Mouse (Mus musculus): Measurements from ENCODE around the gene Shisa7. TPM values are rescaled to one million over a fixed set of nuclear protein-coding genes. Genes with fewer than 3 reads are reported as not detected.

Gene Shisa7
- total and polyA plus RNA-seq, 3 experiments: 0.07 TPM; not detected in 2

DNA sequence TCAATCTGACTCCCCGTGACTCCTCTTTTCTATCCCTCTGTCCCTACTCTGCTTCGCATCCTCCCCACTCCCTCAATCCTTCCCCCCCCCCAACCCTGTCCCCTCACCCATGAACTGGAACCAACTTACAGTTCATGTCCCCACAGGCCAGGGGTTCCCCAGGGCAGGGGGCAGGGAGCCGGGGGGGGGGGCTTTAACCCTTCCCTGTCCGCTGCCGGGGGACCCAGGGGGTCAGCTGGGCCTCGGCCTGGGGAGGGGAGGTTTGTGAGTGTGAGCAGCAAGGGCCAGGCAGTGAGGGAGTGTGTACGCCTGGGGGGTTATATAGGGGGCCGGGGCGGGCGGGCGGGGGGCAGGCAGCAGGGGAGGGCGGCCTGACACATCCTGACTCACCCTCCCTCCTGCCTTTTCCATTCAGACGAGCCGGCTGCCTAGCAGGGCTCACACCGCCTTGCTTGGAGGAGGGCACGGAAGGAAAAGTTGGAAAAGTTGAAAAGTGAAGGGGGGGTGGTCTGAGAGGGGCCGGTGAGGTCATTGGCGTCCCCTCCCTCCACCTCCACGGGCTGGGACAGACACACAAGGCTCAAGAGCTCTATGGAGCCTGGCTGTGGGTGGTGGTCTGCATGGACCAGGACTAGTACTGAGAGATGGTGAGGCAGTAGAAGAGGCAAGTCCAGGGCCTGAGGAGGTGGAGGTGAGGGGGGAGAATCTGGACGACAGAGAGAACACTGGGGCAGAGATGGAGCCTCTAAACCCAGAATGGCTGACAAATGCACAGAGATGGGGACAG, 66.5 kb downstream of the Shisa7 start:
- Histone ChIP-seq H3K4me1 (ENCODE audit: control insufficient read depth in 1 of 2, insufficient read depth in 2 of 2, low read length in 2 of 2) (peaks cover 0 to 12% of the 10 kb centered on the region in 2 experiments; a peak in 1 of 4 replicates), H3K27me3 (ENCODE audit: control insufficient read depth in 1 of 2, insufficient read depth in 2 of 2, low read length in 2 of 2) (peaks cover 5 to 14% of the 10 kb centered on the region in 2 experiments; a peak in 3 of 4 replicates), H3K4me3 (ENCODE audit: control insufficient read depth in 1 of 2, insufficient read depth in 1 of 2, low read depth in 2 of 2, low read length in 2 of 2) (no peak overlapping the region), H3K27ac (ENCODE audit: control insufficient read depth, low read depth, low read length) (no peak overlapping the region), H3K36me3 (ENCODE audit: control insufficient read depth in 1 of 2, insufficient read depth in 2 of 2, low read length in 2 of 2) (no peaks in the 10 kb centered on the region), H3K9ac (ENCODE audit: control insufficient read depth, low read depth, low read length, poor library complexity, severe bottlenecking) (no peak overlapping the region), H3K9me3 (replicated peaks; ENCODE audit: insufficient read depth, low read length) (no peaks in the 10 kb centered on the region), H3K79me2 (ENCODE audit: control insufficient read depth, insufficient read depth, low read length, poor library complexity) (no peaks in the 10 kb centered on the region)
- TF ChIP-seq CTCF (IDR thresholded peaks at IDR 0.05 in 2 of 3, conservative IDR thresholded peaks at IDR 0.05 in 1 of 3; ENCODE audit: control insufficient read depth in 1 of 3, insufficient read depth in 1 of 3, low read depth in 2 of 3, low read length in 3 of 3, poor library complexity in 1 of 3, severe bottlenecking in 1 of 3) (no peak), MAZ (IDR thresholded peaks at IDR 0.05; ENCODE audit: low read depth, low read length) (no peak), POLR2AphosphoS5 (IDR thresholded peaks at IDR 0.05; ENCODE audit: borderline replicate concordance, low read depth, low read length) (no peak), CHD2 (IDR thresholded peaks at IDR 0.05; ENCODE audit: low read length) (no peak), MAFK (IDR thresholded peaks at IDR 0.05; ENCODE audit: borderline replicate concordance, low read depth, low read length) (no peak), MAX (IDR thresholded peaks at IDR 0.05; ENCODE audit: low read length) (no peak), SIN3A (IDR thresholded peaks at IDR 0.05; ENCODE audit: low read length) (no peak), CHD1 (IDR thresholded peaks at IDR 0.05; ENCODE audit: low read depth, low read length) (no peak), NRF1 (IDR thresholded peaks at IDR 0.05; ENCODE audit: insufficient read depth, low read depth, low read length, poor library complexity, severe bottlenecking) (no peak), ZMIZ1 (IDR thresholded peaks at IDR 0.05; ENCODE audit: low read depth, low read length) (no peak), POLR2AphosphoS2 (IDR thresholded peaks at IDR 0.05; ENCODE audit: low read length) (no peak)
- no peak for DNase-seq (ENCODE audit: low read depth, low spot score)

DNA sequence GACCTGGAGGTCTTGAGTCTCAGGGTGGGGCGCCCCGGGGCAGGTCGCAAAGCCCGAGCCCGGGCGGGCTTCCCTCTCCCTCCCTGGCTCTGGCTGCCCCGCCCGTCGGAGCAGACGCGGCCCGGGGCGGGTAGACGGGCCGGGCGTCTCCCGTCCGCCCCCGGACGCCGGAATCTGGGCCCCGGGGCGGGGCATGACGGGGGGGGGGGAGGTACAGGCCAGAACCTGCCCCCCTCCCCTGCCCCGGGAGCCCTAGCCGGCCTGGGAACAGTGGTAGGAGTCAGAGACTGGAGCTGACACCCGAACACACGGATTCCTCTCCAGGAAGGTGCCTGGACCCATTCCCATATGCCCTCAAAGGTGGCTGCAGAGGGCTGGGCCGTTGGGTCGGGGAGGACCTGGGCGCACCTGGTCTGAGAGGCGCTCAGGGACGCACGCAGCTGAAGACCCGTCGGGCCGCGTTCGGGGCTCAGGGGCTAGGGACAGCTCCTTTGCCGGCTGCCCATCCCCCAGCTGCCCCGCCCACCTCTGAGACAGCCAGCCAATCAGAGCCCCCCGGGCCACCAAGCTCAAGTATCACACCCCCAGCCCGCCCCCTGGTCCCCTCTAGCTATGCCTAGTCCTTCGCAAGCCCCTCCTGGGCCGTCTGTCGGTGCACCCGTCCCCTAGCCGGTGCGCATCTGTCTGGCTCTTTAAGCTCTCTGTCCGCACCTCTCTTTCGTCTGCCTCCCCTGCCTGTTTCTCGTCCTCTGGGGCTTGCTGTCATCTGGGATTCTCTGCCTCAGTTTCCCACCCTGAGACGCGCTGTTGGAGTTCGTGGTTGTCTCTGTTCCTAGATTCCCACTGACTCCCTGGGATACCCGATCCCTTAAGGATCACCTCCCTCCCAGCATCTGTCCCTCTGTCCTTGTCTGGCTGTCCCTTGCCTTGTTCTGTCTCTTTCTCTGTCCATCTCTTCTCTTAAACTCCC, 67.3 kb downstream of the Shisa7 start:
- H3K27me3 ChIP-seq (ENCODE audit: control insufficient read depth in 1 of 2, insufficient read depth in 2 of 2, low read length in 2 of 2): peaks cover 5 to 14% of the 10 kb centered on the region in 2 experiments; a peak in 3 of 4 replicates
- no peaks in the 10 kb centered on the region for H3K9me3 ChIP-seq (replicated peaks; ENCODE audit: insufficient read depth, low read length)
- TF ChIP-seq USF2 (IDR thresholded peaks at IDR 0.05; ENCODE audit: borderline replicate concordance in 1 of 2, insufficient read depth in 1 of 2, low read depth in 1 of 2, low read length in 2 of 2) (no peak), MAFK (IDR thresholded peaks at IDR 0.05; ENCODE audit: borderline replicate concordance, low read depth, low read length) (no peak), JUND (IDR thresholded peaks at IDR 0.05; ENCODE audit: low read depth, low read length) (no peak), TAL1 (IDR thresholded peaks at IDR 0.05; ENCODE audit: low read length) (no peak), GATA1 (IDR thresholded peaks at IDR 0.05; ENCODE audit: low read depth, low read length) (no peak), E2F4 (IDR thresholded peaks at IDR 0.05; ENCODE audit: borderline replicate concordance, low read depth, low read length) (no peak), USF1 (IDR thresholded peaks at IDR 0.05; ENCODE audit: low read depth, low read length) (no peak), TCF12 (IDR thresholded peaks at IDR 0.05; ENCODE audit: low read depth, low read length) (no peak), NRF1 (IDR thresholded peaks at IDR 0.05; ENCODE audit: insufficient read depth, low read depth, low read length, poor library complexity, severe bottlenecking) (no peak), UBTF (IDR thresholded peaks at IDR 0.05; ENCODE audit: borderline replicate concordance, insufficient read depth, low read depth, low read length) (no peak), ZKSCAN1 (IDR thresholded peaks at IDR 0.05; ENCODE audit: low read depth, low read length) (no peak), SIN3A (IDR thresholded peaks at IDR 0.05; ENCODE audit: low read length) (no peak), KAT2A (conservative IDR thresholded peaks at IDR 0.05; ENCODE audit: low read depth, low read length) (no peak)
- H3K36me3 ChIP-seq (ENCODE audit: control insufficient read depth in 1 of 2, insufficient read depth in 2 of 2, low read length in 2 of 2): no peaks in the 10 kb centered on the region
- DNase-seq (ENCODE audit: low read depth, low spot score): peak; percentile 49
- no peaks in the 10 kb centered on the region for H3K79me2 ChIP-seq (ENCODE audit: control insufficient read depth, insufficient read depth, low read length, poor library complexity)
- peak overlapping the region; percentile 39; the same call in 1 of the 2 replicates for H3K9ac ChIP-seq (ENCODE audit: control insufficient read depth, low read depth, low read length, poor library complexity, severe bottlenecking)
- peak overlapping the region in 1 of 2 experiments; percentile 40; a peak in 1 of 4 replicates for H3K4me3 ChIP-seq (ENCODE audit: control insufficient read depth in 1 of 2, insufficient read depth in 1 of 2, low read depth in 2 of 2, low read length in 2 of 2)
- H3K27ac ChIP-seq (ENCODE audit: control insufficient read depth, low read depth, low read length): no peak overlapping the region
- peaks cover 0 to 12% of the 10 kb centered on the region in 2 experiments; a peak in 1 of 4 replicates for H3K4me1 ChIP-seq (ENCODE audit: control insufficient read depth in 1 of 2, insufficient read depth in 2 of 2, low read length in 2 of 2)
